Mouse (Mus musculus) liver, adult (tissue): ENCODE data around the gene Nubpl.

Experiments used
- GATA4 ChIP-seq: IDR thresholded peaks from 2 replicates; pipeline ENCODE4 v1.6.1; 2014; ENCODE audit warnings: mild to moderate bottlenecking, low read length; ENCODE audit not compliant: insufficient replicate concordance

The Nubpl gene

DNA sequence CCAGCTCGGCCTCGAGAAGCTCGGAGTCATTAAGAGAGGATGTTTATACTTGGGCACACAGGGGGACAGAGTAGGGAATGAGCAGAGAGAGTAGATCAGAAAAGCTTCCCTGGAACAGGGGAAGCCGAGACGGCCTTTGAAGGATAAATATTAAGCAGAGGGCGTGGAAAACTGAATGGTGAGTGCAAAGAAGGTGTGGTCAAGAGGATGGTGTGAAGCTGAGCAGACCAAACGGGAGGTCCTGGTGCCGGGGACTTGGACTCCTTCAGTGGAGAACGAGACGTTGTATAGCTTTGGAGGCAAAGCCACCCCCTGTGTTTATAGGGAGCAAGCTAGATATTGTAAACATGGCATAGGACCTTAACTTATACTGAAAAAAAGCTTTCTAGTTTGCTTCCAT is 261.9 kb downstream of the Nubpl start:
- no peak for TF ChIP-seq GATA4

- TF ChIP-seq GATA4 = no peak
Measured at GRCm38 (mm10) chr12:52360136-52360535, 262.6 kb downstream of the Nubpl start.

GRCm38 (mm10) chr12:52361198-52361597 is 263.7 kb downstream of the Nubpl start:
- no peak for TF ChIP-seq GATA4
